Mouse (Mus musculus): ENCODE results near the gene Smarcb1.
"Not testable (repeated sequence)": the region's sequence is repeated elsewhere in the genome, so short reads cannot be mapped to it uniquely, and the experiment has no call there.

- TF ChIP-seq CTCF (IDR thresholded peaks at IDR 0.05; ENCODE audit: low read depth, low read length); GATA2 (IDR thresholded peaks at IDR 0.05; ENCODE audit: borderline replicate concordance, low read depth, low read length); TAL1 (conservative IDR thresholded peaks at IDR 0.05; ENCODE audit: low read depth, low read length): not testable (repeated sequence)
These were observed 33.9 kb downstream of the Smarcb1 start for GRCm38 (mm10) chr10:75887504-75887903.
